Mouse (Mus musculus): ENCODE data around the gene Rpl22. TPM values are rescaled to one million over a fixed set of nuclear protein-coding genes. Genes with fewer than 3 reads are reported as not detected.
A peak's percentile ranks its signal among the peaks of the same experiment; 100 is the strongest.

The Rpl22 gene
- polyA plus RNA-seq, 1 experiment from 2014 or later: 280 TPM

GRCm38 (mm10) chr4:152355672-152356071, 30.1 kb downstream of the Rpl22 start:
- Histone ChIP-seq H3K27me3 (replicated peaks) (peaks cover 89% of the 10 kb centered on the region), H3K9ac (no peak overlapping the region), H3K4me3 (no peak overlapping the region), H3K9me3 (replicated peaks) (no peaks in the 10 kb centered on the region), H3K4me1 (replicated peaks) (peaks cover 2% of the 10 kb centered on the region), H3K27ac (ENCODE audit: poor library complexity, severe bottlenecking) (no peak overlapping the region), H3K4me2 (no peak overlapping the region), H3K36me3 (no peaks in the 10 kb centered on the region)
- WGBS: 67% methylated on average over 7 of the region's 7 CpGs
- ATAC-seq (ENCODE audit: insufficient number of reproducible peaks, low FRiP score): no peak

DNA sequence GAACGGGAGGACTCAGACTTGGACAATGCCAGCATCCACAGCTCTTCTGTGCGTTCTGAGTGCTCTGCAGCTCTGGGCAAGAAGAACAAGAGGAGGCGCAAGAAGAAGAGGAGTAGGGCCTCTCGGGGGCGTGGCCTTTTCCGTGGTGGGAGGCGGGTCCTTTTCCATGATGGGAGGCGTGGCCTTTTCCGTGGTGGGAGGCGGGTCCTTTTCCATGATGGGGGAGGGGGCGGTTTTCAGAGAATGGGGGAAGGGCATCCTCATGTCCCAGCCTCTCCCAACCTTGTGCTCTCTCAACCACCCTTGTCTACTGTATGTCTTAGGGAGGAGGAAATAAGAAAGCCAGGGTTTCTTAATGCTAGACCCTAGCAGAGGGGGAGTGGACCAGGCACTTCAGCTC, 34.2 kb downstream of the Rpl22 start:
- H3K27me3 ChIP-seq (replicated peaks): peaks cover 80% of the 10 kb centered on the region
- ATAC-seq (ENCODE audit: insufficient number of reproducible peaks, low FRiP score): no peak
- H3K4me2 ChIP-seq: no peak overlapping the region
- no peaks in the 10 kb centered on the region for H3K36me3 ChIP-seq
- H3K27ac ChIP-seq (ENCODE audit: poor library complexity, severe bottlenecking): no peak overlapping the region
- H3K9ac ChIP-seq: no peak overlapping the region
- H3K4me1 ChIP-seq (replicated peaks): peaks cover 8% of the 10 kb centered on the region
- 2% methylated on average over 11 of the region's 11 CpGs for WGBS
- no peak overlapping the region for H3K4me3 ChIP-seq
- H3K9me3 ChIP-seq (replicated peaks): no peaks in the 10 kb centered on the region

DNA sequence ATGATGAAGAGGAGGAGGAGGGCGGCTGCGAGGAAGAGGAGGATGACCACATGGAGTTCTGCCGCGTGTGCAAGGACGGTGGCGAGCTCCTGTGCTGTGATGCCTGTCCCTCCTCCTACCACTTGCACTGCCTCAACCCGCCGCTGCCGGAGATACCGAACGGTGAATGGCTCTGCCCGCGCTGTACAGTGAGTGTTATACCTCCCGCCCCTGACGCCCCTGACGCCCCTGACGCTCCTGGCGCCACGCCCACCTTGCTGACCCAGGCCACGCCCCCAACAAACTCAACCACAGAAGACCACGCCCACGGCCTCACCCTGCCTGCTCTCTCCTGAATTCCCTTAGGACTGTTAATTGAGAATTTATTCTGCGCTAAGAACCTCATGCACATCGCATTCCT, 35.3 kb downstream of the Rpl22 start:
- no peak overlapping the region for H3K27ac ChIP-seq (ENCODE audit: poor library complexity, severe bottlenecking)
- no peak overlapping the region for H3K9ac ChIP-seq
- H3K36me3 ChIP-seq: no peaks in the 10 kb centered on the region
- peak overlapping the region; percentile 55 for H3K4me2 ChIP-seq
- peaks cover 82% of the 10 kb centered on the region for H3K27me3 ChIP-seq (replicated peaks)
- no peaks in the 10 kb centered on the region for H3K9me3 ChIP-seq (replicated peaks)
- ATAC-seq (ENCODE audit: insufficient number of reproducible peaks, low FRiP score): 0 out of 2 replicates have a peak, but pooled peaks have one; percentile 16
- H3K4me3 ChIP-seq: peak overlapping the region; percentile 16
- peaks cover 8% of the 10 kb centered on the region for H3K4me1 ChIP-seq (replicated peaks)
- WGBS: 2% methylated on average over 24 of the region's 24 CpGs

- Histone ChIP-seq H3K27me3 (replicated peaks) (peaks cover 82% of the 10 kb centered on the region), H3K36me3 (no peaks in the 10 kb centered on the region), H3K4me1 (replicated peaks) (peaks cover 8% of the 10 kb centered on the region), H3K9ac (no peak overlapping the region), H3K9me3 (replicated peaks) (no peaks in the 10 kb centered on the region), H3K27ac (ENCODE audit: poor library complexity, severe bottlenecking) (no peak overlapping the region), H3K4me2 (no peak overlapping the region), H3K4me3 (no peak overlapping the region)
- no peak for ATAC-seq (ENCODE audit: insufficient number of reproducible peaks, low FRiP score)
- 52% methylated on average over 9 of the region's 9 CpGs for WGBS
Measured at GRCm38 (mm10) chr4:152362180-152362579, 36.6 kb downstream of the Rpl22 start.

GRCm38 (mm10) chr4:152365228-152365627, 39.7 kb downstream of the Rpl22 start:
- 62% methylated on average over 7 of the region's 7 CpGs for WGBS
- H3K27me3 ChIP-seq (replicated peaks): peaks cover 62% of the 10 kb centered on the region
- ATAC-seq (ENCODE audit: insufficient number of reproducible peaks, low FRiP score): no peak

DNA sequence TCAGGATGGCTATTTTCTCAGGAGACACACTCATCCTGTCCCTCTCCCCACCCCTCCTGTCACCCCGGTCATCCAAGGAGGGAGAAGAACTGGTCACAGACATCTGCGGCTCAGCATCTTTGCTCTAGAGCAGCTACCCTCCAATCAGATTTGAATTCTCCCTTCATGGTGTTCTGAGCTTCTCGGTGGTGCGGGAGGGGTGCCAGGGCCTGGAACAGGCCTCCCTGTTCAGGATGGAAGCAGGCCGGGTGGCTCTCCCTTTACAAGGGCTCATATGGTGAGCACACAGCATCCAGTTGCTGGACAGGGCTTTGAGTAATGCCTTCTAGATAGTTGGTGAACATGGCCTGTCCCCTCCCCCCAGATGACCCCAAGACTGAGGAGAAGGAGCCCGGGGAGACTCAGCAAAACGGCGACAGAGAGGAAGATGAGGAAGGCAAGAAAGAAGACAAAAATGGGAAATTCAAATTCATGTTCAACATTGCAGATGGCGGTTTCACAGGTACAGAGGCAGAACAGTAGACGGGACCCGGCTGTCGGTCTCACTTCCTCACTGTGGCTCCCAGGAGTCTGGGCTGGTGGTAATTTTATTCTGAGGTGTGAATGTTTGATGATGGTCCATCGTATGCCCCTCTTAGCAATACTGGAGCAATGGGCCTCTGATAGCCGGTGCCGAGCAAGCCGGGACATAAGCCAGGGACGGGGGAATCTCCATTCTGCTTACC, 57.1 kb downstream of the Rpl22 start:
- H3K4me3 ChIP-seq: no peak overlapping the region
- no peaks in the 10 kb centered on the region for H3K4me1 ChIP-seq (replicated peaks)
- no peak overlapping the region for H3K9ac ChIP-seq
- H3K4me2 ChIP-seq: no peak overlapping the region
- no peaks in the 10 kb centered on the region for H3K36me3 ChIP-seq
- 0 out of 2 replicates have a peak, but pooled peaks cover 5% of the 10 kb centered on the region for H3K9me3 ChIP-seq (replicated peaks)
- H3K27me3 ChIP-seq (replicated peaks): peaks cover 34% of the 10 kb centered on the region
- H3K27ac ChIP-seq (ENCODE audit: poor library complexity, severe bottlenecking): no peak overlapping the region
- ATAC-seq (ENCODE audit: insufficient number of reproducible peaks, low FRiP score): no peak
- WGBS: 79% methylated on average over 17 of the region's 17 CpGs

More at GRCm38 (mm10) chr4:152365228-152365627, 39.7 kb downstream of the Rpl22 start:
- no peak overlapping the region for H3K4me3 ChIP-seq
- H3K9ac ChIP-seq: no peak overlapping the region
- no peaks in the 10 kb centered on the region for H3K36me3 ChIP-seq
- H3K9me3 ChIP-seq (replicated peaks): no peaks in the 10 kb centered on the region
- no peak overlapping the region for H3K4me2 ChIP-seq
- H3K27ac ChIP-seq (ENCODE audit: poor library complexity, severe bottlenecking): no peak overlapping the region
- H3K4me1 ChIP-seq (replicated peaks): peaks cover 8% of the 10 kb centered on the region

Other genes starting within 250 kb of the Rpl22 start
- 0.86 and 1.1 TPM in 2 replicates for gene Tnfrsf25, start 209.8 kb upstream of the Rpl22 start, polyA plus RNA-seq (2016; fragmentation: Nextera tagmentation; extraction: Ambion mirVana)
- 1.3 and 1.6 TPM in 2 replicates for gene Espn, start 173.4 kb upstream of the Rpl22 start, polyA plus RNA-seq (2016; fragmentation: Nextera tagmentation; extraction: Ambion mirVana)
- gene Hes2, start 166.9 kb upstream of the Rpl22 start, polyA plus RNA-seq (2016; fragmentation: Nextera tagmentation; extraction: Ambion mirVana): not detected in 2 replicates
- 63.4 and 64.6 TPM in 2 replicates for gene Acot7, start 147.6 kb upstream of the Rpl22 start, polyA plus RNA-seq (2016; fragmentation: Nextera tagmentation; extraction: Ambion mirVana)
- gene Gpr153, start 51.5 kb upstream of the Rpl22 start, polyA plus RNA-seq (2016; fragmentation: Nextera tagmentation; extraction: Ambion mirVana): 11.9 and 14.0 TPM in 2 replicates
- gene Hes3, start 34.1 kb upstream of the Rpl22 start, polyA plus RNA-seq (2016; fragmentation: Nextera tagmentation; extraction: Ambion mirVana): not detected in 2 replicates
- 24.0 and 25.4 TPM in 2 replicates for gene Icmt, start 28.5 kb upstream of the Rpl22 start, polyA plus RNA-seq (2016; fragmentation: Nextera tagmentation; extraction: Ambion mirVana)
- gene Rnf207, start 6.7 kb upstream of the Rpl22 start, polyA plus RNA-seq (2016; fragmentation: Nextera tagmentation; extraction: Ambion mirVana): 56.5 and 62.1 TPM in 2 replicates
- 0.08 TPM in 1 of 2 replicates, not detected in the other for gene Chd5, start 12.9 kb downstream of the Rpl22 start, polyA plus RNA-seq (2016; fragmentation: Nextera tagmentation; extraction: Ambion mirVana)
- 2.6 and 2.7 TPM in 2 replicates for gene Nphp4, start 151.0 kb downstream of the Rpl22 start, polyA plus RNA-seq (2016; fragmentation: Nextera tagmentation; extraction: Ambion mirVana)
- gene Kcnab2, start 152.1 kb downstream of the Rpl22 start, polyA plus RNA-seq (2016; fragmentation: Nextera tagmentation; extraction: Ambion mirVana): 5.2 and 5.6 TPM in 2 replicates